Mouse (Mus musculus) forebrain, embryonic 16.5 days (tissue): ENCODE measurements around the gene Per1. TPM values are rescaled to one million over a fixed set of nuclear protein-coding genes. Genes with fewer than 3 reads are reported as not detected.

ENCODE experiments used
- ATAC-seq: fragments of 200-750 bp; cut with Nextera tagmentation; 2 replicates; pipeline ENCODE4 v1.8.0; 2017; ENCODE audit warnings: mild to moderate bottlenecking, moderate library complexity
- H3K27ac ChIP-seq: fragments of 300-500 bp; sonication (generic); 2 replicates; pipeline ENCODE4 v1.5.1; 2014; ENCODE audit warnings: low read length, control low read depth
- H3K27me3 ChIP-seq: fragments of 300-500 bp; sonication (generic); replicated peaks from 2 replicates; pipeline ENCODE4 v1.6.1; 2014; ENCODE audit warnings: low read length; ENCODE audit not compliant: control insufficient read depth, insufficient read depth
- H3K36me3 ChIP-seq: fragments of 300-500 bp; sonication (generic); 2 replicates; pipeline ENCODE4 v1.6.1; 2014; ENCODE audit not compliant: control insufficient read depth, insufficient read depth
- H3K4me1 ChIP-seq: fragments of 300-500 bp; sonication (generic); replicated peaks from 2 replicates; pipeline ENCODE4 v1.6.1; 2014; ENCODE audit warnings: low read length; ENCODE audit not compliant: control insufficient read depth, insufficient read depth
- H3K4me2 ChIP-seq: fragments of 300-500 bp; sonication (generic); 2 replicates; pipeline ENCODE4 v1.6.1; 2014; ENCODE audit warnings: mild to moderate bottlenecking, low read length, control low read depth
- H3K4me3 ChIP-seq: fragments of 300-500 bp; sonication (generic); replicated peaks from 2 replicates; pipeline ENCODE4 v1.5.1; 2014; ENCODE audit warnings: mild to moderate bottlenecking, low read length, control low read depth
- H3K9ac ChIP-seq: fragments of 300-500 bp; sonication (generic); replicated peaks from 2 replicates; pipeline ENCODE4 v1.6.1; 2014; ENCODE audit warnings: low read depth, low read length, control low read depth
- H3K9me3 ChIP-seq: fragments of 300-500 bp; sonication (generic); 2 replicates; pipeline ENCODE4 v1.6.1; 2016; ENCODE audit warnings: low read length; ENCODE audit not compliant: control insufficient read depth
- WGBS: fragments of 180-500 bp; shearing (Covaris S2); extraction: QIAGEN DNeasy Blood & Tissue Kit; methylation state at CpG from one replicate; pipeline ENCODE4 v1.1.7; 2014; 5-methylcytosine and 5-hydroxymethylcytosine counted together
- polyA plus RNA-seq: library from polyadenylated mRNA; unstranded; fragments of >200 nt; fragmentation: Nextera tagmentation; extraction: Ambion mirVana; gene quantifications from 2 replicates; pipeline ENCODE4 v1.2.1, GENCODE M21; 2015

The Per1 gene
- polyA plus RNA-seq, 1 experiment from 2014 or later = 11.8 TPM

DNA sequence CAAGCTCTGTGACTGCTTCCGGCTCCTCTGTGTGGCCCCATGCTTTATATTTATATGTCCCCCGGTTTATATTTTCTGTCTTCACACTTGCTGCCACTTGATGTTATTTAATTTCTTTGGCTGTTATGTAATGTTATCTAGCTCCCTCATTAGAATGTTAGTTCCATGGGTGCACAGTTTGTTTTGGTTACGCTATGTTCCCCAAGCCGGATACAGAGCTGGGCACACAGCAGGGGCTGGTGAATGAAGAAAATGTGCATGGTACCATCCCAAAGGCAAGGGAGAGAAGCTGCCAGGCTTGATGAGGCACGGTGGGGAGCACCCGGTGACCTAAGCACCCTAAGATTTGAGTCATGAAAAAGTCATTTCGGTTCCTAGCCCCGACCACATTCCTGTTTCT is 58.8 kb downstream of the Per1 start:
- Histone ChIP-seq H3K27ac (no peak overlapping the region), H3K9ac (no peak overlapping the region), H3K9me3 (no peaks in the 10 kb centered on the region), H3K36me3 (no peaks in the 10 kb centered on the region), H3K27me3 (peaks cover 5% of the 10 kb centered on the region; the same call in 1 of the 2 replicates), H3K4me2 (no peak overlapping the region), H3K4me1 (peaks cover 5% of the 10 kb centered on the region; the same call in 1 of the 2 replicates), H3K4me3 (no peak overlapping the region)
- no peak for ATAC-seq
- WGBS = 82% methylated on average over 8 of the region's 8 CpGs

DNA sequence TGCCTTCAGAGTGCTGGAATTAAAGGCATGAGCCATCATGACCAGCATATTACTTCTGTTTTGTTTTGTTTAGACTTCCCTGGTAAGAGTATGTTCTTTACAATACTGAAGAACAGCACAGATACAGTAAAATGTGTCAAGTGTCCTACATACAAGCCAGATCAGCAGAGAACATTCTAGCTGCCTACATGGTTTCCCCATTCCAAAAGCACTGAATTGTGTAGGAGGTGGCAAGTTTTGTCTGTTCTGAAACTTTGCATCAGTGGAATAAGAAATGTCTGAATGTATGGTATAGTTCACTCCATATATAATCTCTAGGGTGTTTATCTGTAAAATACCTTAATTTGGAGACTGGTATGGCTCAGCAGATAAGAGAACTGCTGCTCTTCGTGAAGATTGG is 60.3 kb downstream of the Per1 start:
- H3K4me2 ChIP-seq = no peak overlapping the region
- H3K27ac ChIP-seq = no peak overlapping the region
- WGBS = 70% methylated on average over 1 of the region's 1 CpGs
- H3K9me3 ChIP-seq = no peaks in the 10 kb centered on the region
- ATAC-seq = no peak
- no peak overlapping the region for H3K9ac ChIP-seq
- no peaks in the 10 kb centered on the region for H3K36me3 ChIP-seq
- peaks cover 5% of the 10 kb centered on the region; the same call in 1 of the 2 replicates for H3K27me3 ChIP-seq
- peaks cover 5% of the 10 kb centered on the region; the same call in 1 of the 2 replicates for H3K4me1 ChIP-seq
- H3K4me3 ChIP-seq = no peak overlapping the region

DNA sequence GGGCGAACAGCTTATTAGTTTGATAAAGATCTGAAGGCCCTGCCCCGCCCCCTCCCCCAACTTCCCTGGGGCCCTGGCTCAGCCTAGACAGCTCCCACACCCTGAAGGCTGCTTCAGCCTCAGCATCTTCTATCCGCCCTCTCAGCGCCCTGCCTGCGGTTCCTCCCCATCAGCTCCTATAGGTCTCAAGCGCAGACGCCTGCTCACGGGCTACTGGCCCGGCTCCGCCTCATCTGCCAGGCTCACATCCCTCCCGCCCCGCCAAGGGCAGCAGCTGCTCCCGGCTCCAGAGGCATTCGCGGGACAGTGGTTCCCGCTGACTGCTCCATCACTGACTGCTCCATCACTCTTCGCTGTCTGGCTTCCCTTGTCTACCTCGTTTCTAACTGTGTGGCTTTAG is 61.8 kb downstream of the Per1 start, which contains the start of gene Alox12b:
TSS of gene Alox12b (plus strand) at position 190 of the 400 bp plus-strand sequence.
- ATAC-seq = no peak
- no peaks in the 10 kb centered on the region for H3K36me3 ChIP-seq
- H3K9ac ChIP-seq = peak within 1 kb of the TSS; percentile 46; the same call in 1 of the 2 replicates
- H3K4me1 ChIP-seq = peaks cover 5% of the 10 kb centered on the region; the same call in 1 of the 2 replicates
- peak within 1 kb of the TSS; percentile 37 for H3K4me2 ChIP-seq
- 5% methylated on average over 18 of the region's 18 CpGs for WGBS
- H3K27ac ChIP-seq = no peak within 1 kb of the TSS
- peak within 1 kb of the TSS; percentile 28 for H3K4me3 ChIP-seq
- peaks cover 5% of the 10 kb centered on the region; the same call in 1 of the 2 replicates for H3K27me3 ChIP-seq
- no peaks in the 10 kb centered on the region for H3K9me3 ChIP-seq

Other genes starting within 250 kb of the Per1 start
- 96.8 and 100 TPM in 2 replicates for gene Ndel1, start 223.4 kb upstream of the Per1 start, polyA plus RNA-seq
- gene Rnf222, start 206.7 kb upstream of the Per1 start, polyA plus RNA-seq = not detected in 2 replicates
- 554 and 607 TPM in 2 replicates for gene Rpl26, start 193.6 kb upstream of the Per1 start, polyA plus RNA-seq
- gene Odf4, start 168.1 kb upstream of the Per1 start, polyA plus RNA-seq = 0.35 TPM in 1 of 2 replicates, not detected in the other
- gene Arhgef15, start 137.7 kb upstream of the Per1 start, polyA plus RNA-seq = 8.2 and 12.8 TPM in 2 replicates
- gene Slc25a35, start 127.1 kb upstream of the Per1 start, polyA plus RNA-seq = 0.86 and 1.0 TPM in 2 replicates
- 28.9 and 34.5 TPM in 2 replicates for gene Rangrf, start 120.0 kb upstream of the Per1 start, polyA plus RNA-seq
- gene Pfas, start 86.8 kb upstream of the Per1 start, polyA plus RNA-seq = 21.7 and 24.7 TPM in 2 replicates
- 70.1 and 79.1 TPM in 2 replicates for gene Ctc1, start 79.3 kb upstream of the Per1 start, polyA plus RNA-seq
- 56.7 and 68.2 TPM in 2 replicates for gene Aurkb, start 49.6 kb upstream of the Per1 start, polyA plus RNA-seq
- gene Borcs6, start 35.5 kb upstream of the Per1 start, polyA plus RNA-seq = 11.4 and 12.3 TPM in 2 replicates
- gene Tmem107, start 24.4 kb upstream of the Per1 start, polyA plus RNA-seq = 43.7 and 48.4 TPM in 2 replicates
- 217 and 259 TPM in 2 replicates for gene Vamp2, start 6.7 kb upstream of the Per1 start, polyA plus RNA-seq
- gene Hes7, start 25.2 kb downstream of the Per1 start, polyA plus RNA-seq = 0.26 and 0.67 TPM in 2 replicates
- 0.39 and 0.71 TPM in 2 replicates for gene 9130213A22Rik, start 27.4 kb downstream of the Per1 start, polyA plus RNA-seq
- 2.8 and 3.5 TPM in 2 replicates for gene Aloxe3, start 30.7 kb downstream of the Per1 start, polyA plus RNA-seq
- 0.12 TPM in 1 of 2 replicates, not detected in the other for gene Alox12b, start 61.8 kb downstream of the Per1 start, polyA plus RNA-seq
- gene Alox8, start 102.6 kb downstream of the Per1 start, polyA plus RNA-seq = 0.29 TPM in 1 of 2 replicates, not detected in the other
- gene Gucy2e, start 141.8 kb downstream of the Per1 start, polyA plus RNA-seq = 0.56 and 0.68 TPM in 2 replicates
- gene Cntrob, start 228.6 kb downstream of the Per1 start, polyA plus RNA-seq = 31.0 and 32.5 TPM in 2 replicates
- gene Trappc1, start 228.8 kb downstream of the Per1 start, polyA plus RNA-seq = 162 and 166 TPM in 2 replicates
- 5.7 and 6.0 TPM in 2 replicates for gene Kcnab3, start 231.0 kb downstream of the Per1 start, polyA plus RNA-seq
- gene Rnf227, start 245.2 kb downstream of the Per1 start, polyA plus RNA-seq = 109 and 144 TPM in 2 replicates